Mouse (Mus musculus) adipocyte (in vitro differentiated cells): ENCODE results near the gene Rab31.

Experiments
- DNase-seq: peaks from one replicate; pipeline ENCODE4 v3.0.0-alpha.2; 2016; ENCODE audit warnings: low spot score

Rab31 gene

DNA sequence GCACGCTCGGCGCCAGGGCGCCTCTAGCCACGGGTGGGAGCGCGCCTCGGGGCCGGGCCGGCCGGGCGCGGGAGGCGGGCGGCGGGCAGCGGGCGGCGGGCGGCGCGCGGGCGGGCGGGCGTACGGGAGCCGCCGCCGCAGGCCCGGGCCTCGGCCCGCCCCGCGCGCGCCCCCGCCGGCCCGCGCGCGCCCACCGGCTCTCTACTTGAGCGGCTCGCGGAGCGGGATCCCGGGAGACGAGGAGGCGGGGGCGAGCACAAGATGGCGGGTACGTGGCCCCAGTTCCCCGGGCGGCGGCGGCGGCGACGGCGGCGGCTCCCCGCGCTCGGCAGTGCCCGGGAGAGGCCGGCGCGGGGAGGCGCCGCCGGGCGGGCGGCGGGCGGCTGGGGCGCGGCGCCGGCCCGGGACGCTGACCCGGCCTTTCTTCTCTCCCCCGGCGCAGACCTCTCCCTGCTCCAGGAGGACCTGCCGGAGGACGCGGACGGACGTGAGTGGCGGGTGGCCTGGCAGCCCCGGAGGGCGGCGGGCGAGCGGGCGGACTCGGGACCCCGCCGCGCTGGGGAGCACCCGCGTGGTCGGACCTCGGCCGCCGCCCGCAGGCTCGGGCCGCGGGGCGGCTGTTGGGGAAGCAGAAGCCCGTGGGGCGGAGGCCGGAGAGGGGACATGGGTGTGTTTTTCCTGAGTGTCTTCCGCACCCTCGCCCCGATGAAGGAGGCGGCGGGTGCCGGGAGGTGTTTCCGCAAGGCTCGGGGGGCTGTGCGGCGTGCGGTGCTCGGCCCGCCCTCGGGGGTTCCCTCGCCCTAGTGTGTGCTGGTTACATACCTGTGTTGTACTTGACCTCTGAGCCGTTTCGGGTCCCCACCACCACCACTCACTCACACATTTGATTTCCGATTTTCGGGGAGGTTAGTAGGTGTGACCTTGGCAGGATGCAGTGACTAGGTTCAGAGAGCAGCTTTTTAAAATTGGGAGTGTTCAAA is 10.9 kb upstream of the Rab31 start:
- peak; percentile 49 for DNase-seq

DNA sequence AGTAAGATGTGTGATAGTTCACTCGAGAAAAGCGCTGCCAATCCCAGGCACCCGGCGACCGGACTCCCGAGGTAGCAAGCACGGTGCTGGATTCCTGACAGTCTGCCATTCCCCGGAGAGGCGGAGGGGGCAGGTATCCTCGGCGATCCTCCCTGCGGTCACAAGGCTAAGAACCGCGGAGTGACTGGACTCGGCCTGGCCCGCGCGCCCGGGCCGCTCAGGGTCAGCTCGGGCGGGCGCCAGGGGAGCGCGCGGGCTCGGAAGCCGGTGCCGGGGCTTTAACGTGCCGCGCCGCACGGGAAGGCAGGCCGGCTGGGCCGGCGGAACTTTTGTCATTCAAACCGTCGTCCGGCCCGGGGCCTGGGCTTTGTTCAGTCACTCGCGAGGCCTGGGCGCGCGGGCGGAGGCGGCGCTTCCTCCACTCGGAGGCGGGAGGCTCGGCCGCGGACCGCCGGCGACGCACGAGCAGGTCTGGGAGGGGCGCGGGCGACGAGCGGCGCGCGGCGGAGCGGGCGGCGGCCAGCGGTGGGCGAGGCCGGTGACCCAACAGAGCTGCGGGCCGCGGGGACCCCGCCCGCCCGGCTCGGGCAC is 10.1 kb upstream of the Rab31 start, which contains the start of gene Ppp4r1:
TSS of gene Ppp4r1 (plus strand) at position 23 of the 591 bp plus-strand sequence.
- peak; percentile 85 for DNase-seq

DNA sequence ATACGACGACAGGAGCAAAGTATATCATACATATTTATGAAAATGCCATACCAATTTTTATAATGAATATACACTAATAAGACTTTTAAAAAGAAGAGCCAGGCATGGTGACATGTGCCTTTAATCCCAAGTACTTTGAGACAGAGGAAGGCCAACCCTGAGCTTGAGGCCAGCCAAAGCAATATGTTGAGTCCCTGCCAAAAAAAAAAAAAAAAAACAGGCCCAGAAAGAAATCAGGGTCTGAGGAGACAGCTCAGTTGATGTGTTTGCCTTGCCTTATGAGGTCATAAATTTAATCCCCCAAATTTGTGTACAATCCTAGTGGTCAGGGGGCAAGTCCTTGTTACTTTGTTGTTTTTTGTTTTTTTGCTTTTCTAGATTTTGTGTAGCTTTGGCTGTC is 8.4 kb upstream of the Rab31 start:
- peak; percentile 53 for DNase-seq

DNA sequence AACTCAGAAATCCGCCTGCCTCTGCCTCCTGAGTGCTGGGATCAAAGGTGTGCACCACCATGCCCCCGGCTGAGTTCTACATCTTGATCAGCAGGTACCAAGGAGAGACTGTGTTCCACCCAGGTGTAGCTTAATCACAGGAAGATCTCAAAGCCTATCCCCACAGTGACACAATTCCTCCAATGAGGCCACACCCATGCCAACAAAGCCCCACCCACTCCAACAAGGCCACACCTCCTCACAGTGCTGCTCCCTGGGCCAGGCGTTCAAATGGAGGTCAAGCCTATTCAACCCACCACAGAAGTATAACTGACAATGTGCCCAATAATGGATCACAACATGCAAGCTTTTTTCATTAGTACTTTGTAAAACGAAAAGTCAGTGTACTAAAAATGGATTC is 4.9 kb upstream of the Rab31 start:
- no peak for DNase-seq

DNA sequence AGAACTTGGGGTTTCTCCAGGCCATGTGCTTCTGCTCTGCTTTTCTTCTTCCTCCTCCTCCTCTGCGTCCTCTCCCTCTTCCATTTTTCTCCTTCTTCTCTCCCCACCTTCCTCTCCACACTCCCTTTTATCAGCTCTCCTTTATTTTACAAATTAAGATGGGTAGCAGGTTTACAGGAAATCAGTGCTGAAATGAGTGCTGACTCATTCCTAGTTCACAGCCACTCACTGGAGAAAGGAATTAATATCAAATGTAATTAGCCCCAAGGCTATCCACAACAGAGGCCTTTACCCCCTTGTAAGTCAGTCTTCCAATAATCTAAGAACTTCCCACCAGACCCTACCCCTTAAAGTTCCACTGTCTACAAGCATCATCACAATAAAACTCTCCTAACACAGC is 3.7 kb upstream of the Rab31 start:
- DNase-seq = no peak

DNA sequence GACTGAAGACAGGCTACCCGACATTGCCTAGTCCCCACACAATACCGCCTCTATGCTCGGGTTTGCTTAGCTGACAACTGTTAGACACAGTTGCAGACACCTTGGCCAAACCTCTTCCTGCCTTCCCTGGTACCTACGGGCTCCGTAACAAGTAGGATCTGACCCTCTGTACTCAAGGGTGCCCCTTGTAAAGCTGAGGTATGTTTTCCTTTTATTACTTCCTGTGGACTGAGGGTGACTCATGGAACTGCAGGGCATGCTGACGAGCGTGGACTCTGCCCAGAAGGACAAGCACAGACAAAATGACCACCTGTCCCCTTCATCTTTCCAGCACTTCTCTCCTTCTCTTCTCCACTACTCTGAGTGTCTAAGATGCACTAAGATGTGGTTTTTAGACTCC is 1.9 kb upstream of the Rab31 start:
- no peak for DNase-seq

DNA sequence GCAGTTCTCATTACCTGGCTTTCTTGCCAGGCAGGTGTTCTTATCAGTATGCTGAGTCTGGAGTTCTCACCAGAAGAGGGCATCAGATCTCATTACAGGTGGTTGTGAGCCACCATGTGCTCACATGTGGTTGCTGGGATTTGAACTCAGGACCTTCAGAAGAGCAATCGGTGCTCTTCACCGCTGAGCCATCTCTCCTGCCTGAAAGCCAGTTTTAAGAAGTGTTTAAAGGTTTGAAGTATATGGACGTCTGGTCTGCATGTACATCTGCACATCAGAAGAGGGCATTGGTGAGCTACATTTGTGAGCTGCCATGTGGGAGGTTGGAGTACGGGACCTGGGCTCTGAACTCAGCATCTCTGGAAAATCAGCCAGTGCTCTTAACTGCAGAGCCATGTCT is 1.1 kb upstream of the Rab31 start:
- DNase-seq = no peak

DNA sequence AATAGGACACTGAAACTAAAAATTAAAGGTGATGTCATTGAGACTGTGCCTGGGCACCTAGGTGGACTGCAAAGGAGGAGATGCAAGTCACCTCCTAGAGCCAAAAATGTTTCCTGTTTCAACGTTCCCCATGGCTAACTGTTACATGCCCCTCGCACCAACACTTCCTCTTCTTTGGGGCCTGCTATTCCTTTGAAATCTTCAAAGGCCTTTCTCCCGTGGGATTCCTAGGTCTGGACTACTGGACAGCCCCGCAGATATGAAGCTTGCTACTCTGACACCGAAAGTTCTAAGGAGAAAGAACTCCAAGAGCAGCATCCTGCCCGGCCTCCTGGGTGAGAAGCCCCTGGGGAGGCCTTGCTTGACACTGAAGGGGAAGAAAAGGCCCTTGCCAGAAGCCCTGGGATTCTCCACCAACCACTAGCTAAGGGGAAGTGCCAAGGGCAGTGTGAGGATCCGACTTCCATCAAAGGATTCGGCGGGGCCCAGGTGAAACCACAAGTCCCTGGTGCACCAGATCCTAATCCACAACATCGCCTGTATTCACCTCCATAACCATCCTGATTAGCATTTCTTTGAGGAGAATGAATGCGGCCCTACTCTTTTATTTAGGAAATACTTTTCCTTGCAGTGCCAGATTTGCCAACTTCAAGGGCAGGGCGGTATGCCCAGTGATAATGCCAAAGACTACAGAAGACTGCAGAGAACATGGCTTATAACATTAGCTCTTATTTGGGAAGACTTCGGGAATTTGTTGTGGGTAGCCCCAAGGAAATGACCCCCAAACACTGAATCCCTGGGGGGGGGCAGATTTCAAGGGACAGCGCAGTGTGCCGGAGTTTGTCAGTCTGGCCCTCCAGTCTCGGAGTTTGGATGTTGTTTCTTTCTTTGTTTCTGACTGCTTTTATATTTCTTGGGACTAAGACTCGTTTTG is 1.3 kb downstream of the Rab31 start:
- DNase-seq = no peak

DNA sequence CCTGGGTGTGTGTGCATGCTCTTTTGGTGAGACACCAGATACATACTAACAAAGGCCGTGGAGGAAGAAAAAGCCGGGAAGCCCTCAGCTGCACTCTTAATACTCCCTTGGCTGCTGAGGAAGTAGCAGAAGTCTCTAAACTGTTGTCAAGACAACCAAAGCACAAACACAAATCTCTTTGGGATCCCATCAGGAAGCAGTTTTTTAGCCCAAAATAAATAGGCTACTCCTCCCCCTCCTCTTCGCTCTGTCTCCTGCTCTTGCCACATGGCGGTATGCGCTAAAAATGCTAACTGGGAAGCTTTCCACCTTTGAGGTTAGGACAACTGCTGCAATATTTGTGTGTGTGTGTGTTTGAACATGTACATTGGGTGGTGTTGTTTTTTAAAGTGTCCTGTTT is 4.1 kb downstream of the Rab31 start:
- DNase-seq = peak; percentile 80

DNA sequence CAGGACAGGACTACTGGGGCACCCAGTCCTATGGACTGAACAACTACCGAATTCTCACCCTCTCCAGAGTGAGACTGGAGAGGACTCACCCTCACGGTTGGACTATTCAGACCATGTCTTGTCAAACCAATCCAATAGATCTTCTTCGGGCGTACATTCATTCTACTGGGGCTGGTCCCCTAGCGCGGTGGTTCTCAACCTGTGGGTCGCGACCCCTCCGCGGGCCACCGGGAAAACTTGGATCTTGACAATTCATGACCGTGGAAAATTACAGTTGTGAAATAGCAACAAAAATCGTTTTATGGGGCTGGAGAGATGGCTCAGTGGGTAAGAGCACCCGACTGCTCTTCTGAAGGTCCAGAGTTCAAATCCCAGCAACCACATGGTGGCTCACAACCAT is 9.3 kb downstream of the Rab31 start:
- DNase-seq = no peak

DNA sequence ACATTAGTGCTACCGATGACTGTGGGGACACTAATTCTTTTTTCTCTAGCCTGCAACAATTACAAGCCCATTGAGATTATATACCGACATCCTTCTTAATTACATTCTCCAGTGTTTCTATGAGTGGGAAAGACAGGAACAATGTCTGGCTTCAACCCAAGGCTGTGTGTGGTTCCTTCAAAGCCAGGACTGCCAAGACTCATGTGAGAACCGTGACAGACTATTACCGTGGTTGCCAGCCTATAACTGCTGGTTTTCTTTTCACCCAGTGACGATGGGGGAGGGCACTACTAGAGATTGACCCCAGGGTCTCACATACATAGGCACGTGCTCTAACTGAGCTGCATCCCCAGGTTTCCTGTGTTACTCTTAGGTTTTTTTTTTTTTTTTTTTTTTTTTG is 15.4 kb downstream of the Rab31 start:
- DNase-seq = no peak

DNA sequence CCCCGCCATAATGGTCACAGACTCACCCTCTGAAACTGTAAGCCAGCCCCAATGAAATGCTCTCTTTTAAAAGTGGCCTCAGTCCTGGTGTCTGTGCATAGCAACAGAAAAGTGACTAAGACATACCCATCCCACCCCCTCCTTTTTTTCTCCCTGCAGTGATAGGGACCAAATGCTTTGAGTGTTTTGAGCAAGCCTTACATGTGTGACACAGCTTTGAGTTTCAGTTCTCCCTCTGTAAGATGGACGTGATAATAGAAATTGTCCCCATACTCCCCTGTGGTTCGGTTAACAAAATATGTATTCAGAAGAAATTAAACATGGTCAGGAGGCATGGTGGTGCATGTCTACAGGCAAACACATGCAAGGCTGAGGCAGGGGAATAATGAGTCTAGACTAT is 16.7 kb downstream of the Rab31 start:
- DNase-seq = no peak

DNA sequence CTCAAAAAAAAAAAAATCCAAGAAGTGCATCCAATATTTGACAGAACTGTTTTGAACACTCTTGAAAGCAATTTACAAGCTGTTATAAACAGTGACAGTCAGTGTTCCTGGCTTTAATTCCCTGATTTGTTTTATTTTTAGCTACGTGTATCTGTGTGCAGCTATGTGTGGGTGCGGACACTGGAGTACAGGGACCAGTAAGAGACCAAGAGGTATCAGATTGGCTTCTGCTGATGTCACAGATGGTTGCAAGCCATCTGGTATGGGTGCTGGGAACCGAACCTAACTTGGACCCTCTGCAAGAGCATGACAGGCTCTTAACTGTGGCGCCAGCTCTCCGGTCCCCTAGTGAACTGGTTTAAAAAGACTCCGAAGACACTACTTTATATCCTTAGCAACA is 19.4 kb downstream of the Rab31 start:
- no peak for DNase-seq

DNA sequence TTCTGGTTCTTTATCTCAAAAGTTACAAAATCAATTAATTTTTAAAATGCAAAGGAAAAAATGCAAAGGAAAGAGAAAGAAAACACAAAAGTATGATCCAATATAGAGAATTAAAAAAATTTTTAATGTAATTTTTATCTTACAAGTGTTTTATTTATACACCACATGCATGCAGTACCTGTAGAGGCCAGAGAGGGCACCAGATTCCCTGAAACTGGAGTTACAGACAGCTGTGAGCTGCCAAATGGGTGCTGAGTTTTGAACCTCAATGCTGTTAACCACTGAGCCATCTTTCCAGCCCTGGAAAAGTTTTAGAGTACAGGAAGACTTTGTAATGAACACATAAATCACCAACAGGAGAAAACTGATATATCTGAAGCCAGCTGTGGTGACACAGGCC is 22.3 kb downstream of the Rab31 start:
- DNase-seq = no peak

DNA sequence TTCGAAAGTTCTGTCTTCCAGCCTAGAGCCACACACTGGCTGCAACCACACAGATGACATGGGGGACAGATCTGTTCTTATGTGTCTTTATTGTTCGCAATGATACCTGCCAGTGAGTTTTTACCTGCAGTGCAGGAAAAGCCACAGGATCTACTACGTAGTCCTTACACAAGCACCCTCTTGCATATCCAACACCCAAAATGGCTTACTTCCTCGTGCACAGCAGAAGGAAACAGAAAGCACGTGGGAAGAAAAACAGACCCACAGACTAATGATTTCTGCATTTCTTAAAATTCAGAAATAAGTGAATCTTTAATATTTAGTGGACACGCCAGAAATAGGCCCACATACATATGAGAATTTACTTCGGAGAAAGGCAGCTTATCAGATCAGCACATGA is 22.7 kb downstream of the Rab31 start:
- no peak for DNase-seq

DNA sequence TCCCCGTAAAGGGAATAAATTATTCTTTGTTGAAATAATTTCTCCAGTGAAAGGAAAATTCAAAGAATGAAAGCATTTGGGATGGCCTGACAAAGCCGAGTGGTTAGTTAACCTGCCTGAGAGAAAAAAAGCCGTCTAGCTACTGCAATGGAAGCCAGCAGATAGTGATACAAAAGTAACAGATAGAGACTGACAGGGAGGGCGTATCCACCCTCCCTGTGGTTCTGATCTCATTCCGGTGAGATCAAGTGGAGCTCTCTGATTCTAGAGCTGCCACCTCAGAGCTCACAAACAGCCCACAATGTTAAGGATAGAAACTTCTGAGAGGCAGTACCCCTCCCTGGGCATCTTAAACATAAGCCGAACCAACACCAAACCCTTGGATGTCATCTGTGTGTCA is 23.6 kb downstream of the Rab31 start:
- DNase-seq = no peak

DNA sequence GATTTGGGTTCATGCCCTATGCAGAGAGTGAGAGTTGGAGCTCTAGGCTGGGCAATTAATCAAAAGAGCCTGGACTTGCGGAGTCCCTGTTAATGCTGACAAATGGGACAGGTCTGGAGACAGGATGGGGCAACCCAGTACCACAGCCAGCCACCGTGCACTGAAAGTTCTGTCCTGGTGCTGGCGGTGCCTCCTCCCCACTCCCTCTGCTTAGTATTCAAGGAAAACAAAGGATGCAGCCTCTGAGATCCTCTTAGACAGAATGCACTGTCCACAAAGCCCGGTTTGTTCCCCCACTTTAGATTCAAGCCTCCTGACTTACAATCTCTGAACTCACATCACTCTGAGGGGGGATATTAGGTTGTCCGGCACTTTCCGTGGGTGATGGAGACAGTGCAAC is 26.2 kb downstream of the Rab31 start:
- no peak for DNase-seq

DNA sequence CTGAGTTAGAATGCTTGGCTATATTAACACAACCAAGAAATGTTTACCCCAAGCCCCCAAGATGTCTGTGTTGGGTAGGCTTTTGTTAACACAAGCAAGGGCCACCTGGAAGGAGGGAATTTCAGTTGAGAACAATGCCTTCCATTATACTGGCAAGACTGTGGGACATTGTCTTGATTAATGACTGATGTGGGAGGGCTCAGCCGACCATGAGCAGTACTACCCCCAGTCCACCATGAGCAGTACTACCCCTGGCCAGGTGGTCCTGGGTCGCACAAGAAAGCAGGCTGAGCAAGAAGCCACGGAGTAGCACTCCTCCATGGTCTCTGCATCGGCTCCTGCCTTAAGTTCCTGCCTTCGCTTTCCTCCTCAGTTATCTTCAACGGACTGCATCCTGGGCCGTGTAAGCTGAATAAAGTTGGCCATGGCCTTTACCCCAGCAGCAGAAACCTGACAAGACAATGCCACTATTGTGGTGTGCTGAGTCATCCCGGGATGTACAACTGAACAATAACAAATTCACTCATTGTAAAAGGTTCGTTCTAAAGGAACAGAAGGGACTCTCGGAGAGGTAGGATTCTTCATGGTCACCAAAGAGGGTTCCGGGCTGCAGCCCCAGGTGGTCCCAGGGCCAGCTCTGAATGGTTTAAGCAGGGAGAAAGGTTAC is 28.8 kb downstream of the Rab31 start:
- no peak for DNase-seq

DNA sequence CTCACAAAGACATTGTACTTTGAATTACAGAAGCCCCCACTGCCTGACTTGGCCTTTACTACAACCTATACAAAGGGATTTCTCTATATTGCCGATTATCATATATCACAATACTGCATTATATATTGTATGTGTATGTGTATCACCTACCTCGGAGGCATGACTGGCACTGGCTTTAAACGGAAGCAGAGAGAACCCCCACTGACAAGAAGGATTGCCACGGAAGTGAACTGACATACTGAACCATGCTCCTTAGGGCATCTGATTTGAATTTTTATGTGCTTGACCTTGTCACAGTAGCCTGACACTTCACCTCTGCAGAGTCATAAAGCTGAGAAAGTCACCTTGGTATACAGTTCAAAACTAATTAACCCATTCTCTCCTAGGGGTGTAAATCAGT is 29.6 kb downstream of the Rab31 start:
- DNase-seq = no peak

DNA sequence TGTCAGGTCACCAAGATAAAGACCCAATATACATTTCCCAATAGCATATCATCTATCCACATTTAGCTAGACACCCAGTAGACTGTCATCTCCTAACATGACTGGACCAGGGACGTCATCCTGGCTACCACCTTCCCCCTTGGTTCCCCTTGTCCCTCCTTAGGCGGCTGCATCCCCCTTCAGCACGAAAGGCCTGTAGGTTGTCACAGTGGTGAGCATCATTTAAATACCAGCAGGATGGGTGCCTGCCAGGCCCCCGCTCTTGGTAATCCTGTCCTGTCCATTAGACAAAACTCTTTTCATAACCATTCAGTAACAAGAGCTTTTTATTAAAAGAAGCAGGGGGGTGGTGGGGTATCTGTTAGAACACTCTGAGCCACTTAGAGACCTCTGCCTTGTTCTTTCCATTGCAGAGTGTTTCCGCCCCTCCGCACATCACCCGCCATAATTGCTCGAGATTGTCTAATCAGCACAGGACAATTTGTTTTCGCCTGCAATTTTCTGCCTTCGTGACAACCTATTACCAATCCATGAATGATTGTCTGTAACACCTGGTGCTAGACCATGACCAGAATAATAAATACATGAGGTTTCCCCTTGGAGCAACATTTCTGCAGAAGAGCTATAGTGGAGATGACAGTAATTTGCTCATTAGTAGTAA is 30.2 kb downstream of the Rab31 start:
- DNase-seq = no peak

DNA sequence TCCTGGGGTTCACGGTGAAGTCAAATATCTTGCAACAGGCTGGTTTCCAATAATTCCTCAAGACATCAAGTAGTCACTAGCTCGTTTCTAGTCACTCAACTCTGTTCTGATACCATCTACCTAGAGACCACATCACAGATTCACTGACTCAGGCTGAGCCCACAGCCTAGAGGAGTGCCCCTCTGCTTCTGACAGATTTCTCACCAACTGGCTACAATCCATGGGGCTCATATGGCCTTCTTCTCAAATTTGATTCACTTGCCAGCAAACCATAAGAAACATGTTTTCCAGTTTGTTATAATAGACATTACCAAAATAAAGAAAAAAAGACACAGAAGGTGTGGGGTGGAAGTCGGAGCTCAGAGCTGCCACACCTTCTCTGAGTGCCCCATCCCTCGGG is 31.0 kb downstream of the Rab31 start:
- DNase-seq = no peak
